Mouse (Mus musculus): ENCODE measurements around the gene Zfp652. TPM values are rescaled to one million over a fixed set of nuclear protein-coding genes. Genes with fewer than 3 reads are reported as not detected.

The Zfp652 gene
- polyA plus RNA-seq, 1 experiment: 18.2 TPM

- no peak overlapping the region for H3K4me3 ChIP-seq (ENCODE audit: extremely low read depth, insufficient read depth, insufficient read length)
- H3K4me1 ChIP-seq (ENCODE audit: control insufficient read depth, insufficient read depth, insufficient read length): no peaks in the 10 kb centered on the region
- no peak for TF ChIP-seq CTCF (IDR thresholded peaks at IDR 0.05; ENCODE audit: extremely low read depth, insufficient read depth, insufficient read length, insufficient replicate concordance)
- no peak for TF ChIP-seq POLR2A (IDR thresholded peaks at IDR 0.05; ENCODE audit: low read depth, low read length)
- H3K27me3 ChIP-seq (ENCODE audit: control insufficient read depth, insufficient read depth, low read length): no peaks in the 10 kb centered on the region
- WGBS: 95% methylated on average over 8 of the region's 8 CpGs
- H3K27ac ChIP-seq (ENCODE audit: insufficient read depth, low read length): no peak overlapping the region
- DNase-seq (ENCODE audit: low read depth in 1 of 2, low spot score in 2 of 2): no peak
- H3K36me3 ChIP-seq (ENCODE audit: control insufficient read depth, insufficient read depth, low read length): peaks cover 7% of the 10 kb centered on the region; the same call in 1 of the 2 replicates
Measured at GRCm38 (mm10) chr11:95771665-95772064, 59.2 kb downstream of the Zfp652 start.

DNA sequence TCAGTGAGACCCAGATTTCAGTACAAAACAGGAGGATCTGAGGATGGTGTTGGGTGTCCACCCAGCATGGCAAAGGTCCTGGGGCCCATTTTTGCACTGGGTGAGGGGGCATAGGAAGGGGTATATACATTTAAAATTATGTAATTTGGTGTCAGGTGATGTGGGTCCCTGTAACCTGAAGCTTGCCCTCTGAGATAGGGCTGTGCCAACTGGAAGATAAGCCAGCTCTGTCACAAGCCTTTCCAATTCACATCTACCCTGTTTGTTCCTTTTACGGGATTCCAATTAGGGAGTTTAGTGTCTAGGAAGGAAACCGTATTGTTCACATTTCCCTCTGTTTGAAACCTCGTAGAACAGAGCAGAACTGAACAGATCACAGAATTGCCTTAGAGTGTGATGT lies 60.8 kb downstream of the Zfp652 start:
- H3K4me3 ChIP-seq (ENCODE audit: extremely low read depth, insufficient read depth, insufficient read length): no peak overlapping the region
- 90% methylated on average over 3 of the region's 3 CpGs for WGBS
- no peaks in the 10 kb centered on the region for H3K27me3 ChIP-seq (ENCODE audit: control insufficient read depth, insufficient read depth, low read length)
- H3K27ac ChIP-seq (ENCODE audit: insufficient read depth, low read length): no peak overlapping the region
- peaks cover 6% of the 10 kb centered on the region; the same call in 1 of the 2 replicates for H3K36me3 ChIP-seq (ENCODE audit: control insufficient read depth, insufficient read depth, low read length)
- H3K4me1 ChIP-seq (ENCODE audit: control insufficient read depth, insufficient read depth, insufficient read length): no peaks in the 10 kb centered on the region
- DNase-seq (ENCODE audit: low read depth in 1 of 2, low spot score in 2 of 2): no peak
- TF ChIP-seq POLR2A (IDR thresholded peaks at IDR 0.05; ENCODE audit: low read depth, low read length) (no peak), CTCF (IDR thresholded peaks at IDR 0.05; ENCODE audit: extremely low read depth, insufficient read depth, insufficient read length, insufficient replicate concordance) (no peak)

- Histone ChIP-seq H3K36me3 (ENCODE audit: control insufficient read depth, insufficient read depth, low read length) (no peaks in the 10 kb centered on the region), H3K27ac (ENCODE audit: insufficient read depth, low read length) (peak overlapping the region; percentile 36; the same call in 1 of the 2 replicates), H3K4me3 (ENCODE audit: extremely low read depth, insufficient read depth, insufficient read length) (no peak overlapping the region), H3K4me1 (ENCODE audit: control insufficient read depth, insufficient read depth, insufficient read length) (no peaks in the 10 kb centered on the region), H3K27me3 (ENCODE audit: control insufficient read depth, insufficient read depth, low read length) (no peaks in the 10 kb centered on the region)
- no peak for TF ChIP-seq CTCF (IDR thresholded peaks at IDR 0.05; ENCODE audit: extremely low read depth, insufficient read depth, insufficient read length, insufficient replicate concordance)
- WGBS: 44% methylated on average over 17 of the region's 17 CpGs
- DNase-seq (ENCODE audit: low read depth in 1 of 2, low spot score in 2 of 2): no peak
Measured at GRCm38 (mm10) chr11:95777323-95778297, 65.1 kb downstream of the Zfp652 start.

DNA sequence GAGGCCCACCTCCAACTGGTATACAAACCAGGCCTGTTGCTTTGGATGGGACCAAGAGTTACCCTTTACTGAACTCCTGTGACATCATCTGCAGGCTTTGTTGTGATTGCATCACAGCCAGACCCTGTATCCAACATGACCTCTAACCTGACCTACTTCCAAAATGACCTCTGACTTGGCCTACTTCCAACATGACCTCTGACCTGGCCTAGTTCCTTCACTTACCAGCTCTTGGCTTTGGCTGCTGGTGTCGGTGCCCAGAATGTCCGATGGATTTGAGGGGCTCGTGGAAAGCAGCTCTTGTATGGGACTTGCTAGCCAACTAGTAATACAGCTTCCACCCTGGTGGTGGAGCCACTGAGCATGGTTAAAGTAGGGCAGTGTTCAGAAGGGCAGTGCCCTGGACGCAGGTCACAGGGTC lies 66.4 kb downstream of the Zfp652 start:
- Histone ChIP-seq H3K4me3 (ENCODE audit: extremely low read depth, insufficient read depth, insufficient read length) (no peak overlapping the region), H3K27ac (ENCODE audit: insufficient read depth, low read length) (no peak overlapping the region), H3K4me1 (ENCODE audit: control insufficient read depth, insufficient read depth, insufficient read length) (no peaks in the 10 kb centered on the region), H3K27me3 (ENCODE audit: control insufficient read depth, insufficient read depth, low read length) (no peaks in the 10 kb centered on the region), H3K36me3 (ENCODE audit: control insufficient read depth, insufficient read depth, low read length) (no peaks in the 10 kb centered on the region)
- DNase-seq (ENCODE audit: low read depth in 1 of 2, low spot score in 2 of 2): no peak
- WGBS: 86% methylated on average over 4 of the region's 4 CpGs
- no peak for TF ChIP-seq POLR2A (IDR thresholded peaks at IDR 0.05; ENCODE audit: low read depth, low read length)
- TF ChIP-seq CTCF (IDR thresholded peaks at IDR 0.05; ENCODE audit: extremely low read depth, insufficient read depth, insufficient read length, insufficient replicate concordance): no peak

- Histone ChIP-seq H3K4me1 (ENCODE audit: control insufficient read depth, insufficient read depth, insufficient read length) (no peaks in the 10 kb centered on the region), H3K4me3 (ENCODE audit: extremely low read depth, insufficient read depth, insufficient read length) (no peak overlapping the region), H3K27me3 (ENCODE audit: control insufficient read depth, insufficient read depth, low read length) (no peaks in the 10 kb centered on the region), H3K27ac (ENCODE audit: insufficient read depth, low read length) (no peak overlapping the region), H3K36me3 (ENCODE audit: control insufficient read depth, insufficient read depth, low read length) (no peaks in the 10 kb centered on the region)
- no peak for TF ChIP-seq CTCF (IDR thresholded peaks at IDR 0.05; ENCODE audit: extremely low read depth, insufficient read depth, insufficient read length, insufficient replicate concordance)
- no peak for TF ChIP-seq POLR2A (IDR thresholded peaks at IDR 0.05; ENCODE audit: low read depth, low read length)
- no peak for DNase-seq (ENCODE audit: low read depth in 1 of 2, low spot score in 2 of 2)
- 84% methylated on average over 4 of the region's 4 CpGs for WGBS
Measured at GRCm38 (mm10) chr11:95779366-95779765, 66.9 kb downstream of the Zfp652 start.

DNA sequence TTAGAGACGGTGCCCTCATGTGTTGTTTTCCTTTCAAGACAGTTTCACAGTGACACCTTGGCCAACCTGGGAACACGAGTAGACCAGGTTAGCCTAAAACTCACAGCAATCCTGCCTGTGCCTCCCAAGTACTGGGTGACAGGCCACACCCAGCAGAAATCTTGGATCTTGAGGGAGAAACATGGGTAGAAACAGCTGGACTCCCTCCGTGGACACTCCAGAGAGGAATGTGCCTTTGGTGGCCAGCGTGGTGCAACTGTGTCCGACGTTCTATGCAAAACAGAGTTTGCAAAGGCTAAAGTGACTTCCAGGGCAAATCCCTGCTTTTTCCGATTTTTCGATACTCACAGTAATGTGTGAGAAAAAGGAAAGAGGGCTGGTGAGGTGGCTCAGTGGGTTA lies 68.0 kb downstream of the Zfp652 start:
- WGBS: 96% methylated on average over 8 of the region's 8 CpGs
- no peaks in the 10 kb centered on the region for H3K4me1 ChIP-seq (ENCODE audit: control insufficient read depth, insufficient read depth, insufficient read length)
- H3K27ac ChIP-seq (ENCODE audit: insufficient read depth, low read length): no peak overlapping the region
- H3K27me3 ChIP-seq (ENCODE audit: control insufficient read depth, insufficient read depth, low read length): no peaks in the 10 kb centered on the region
- H3K36me3 ChIP-seq (ENCODE audit: control insufficient read depth, insufficient read depth, low read length): no peaks in the 10 kb centered on the region
- no peak overlapping the region for H3K4me3 ChIP-seq (ENCODE audit: extremely low read depth, insufficient read depth, insufficient read length)
- TF ChIP-seq POLR2A (IDR thresholded peaks at IDR 0.05; ENCODE audit: low read depth, low read length): no peak
- no peak for TF ChIP-seq CTCF (IDR thresholded peaks at IDR 0.05; ENCODE audit: extremely low read depth, insufficient read depth, insufficient read length, insufficient replicate concordance)
- DNase-seq (ENCODE audit: low read depth in 1 of 2, low spot score in 2 of 2): no peak

GRCm38 (mm10) chr11:95781557-95781956 lies 69.1 kb downstream of the Zfp652 start:
- no peaks in the 10 kb centered on the region for H3K36me3 ChIP-seq (ENCODE audit: control insufficient read depth, insufficient read depth, low read length)
- WGBS: 94% methylated on average over 11 of the region's 11 CpGs
- H3K27ac ChIP-seq (ENCODE audit: insufficient read depth, low read length): no peak overlapping the region
- no peak overlapping the region for H3K4me3 ChIP-seq (ENCODE audit: extremely low read depth, insufficient read depth, insufficient read length)
- no peaks in the 10 kb centered on the region for H3K4me1 ChIP-seq (ENCODE audit: control insufficient read depth, insufficient read depth, insufficient read length)
- no peaks in the 10 kb centered on the region for H3K27me3 ChIP-seq (ENCODE audit: control insufficient read depth, insufficient read depth, low read length)
- TF ChIP-seq POLR2A (IDR thresholded peaks at IDR 0.05; ENCODE audit: low read depth, low read length) (no peak), CTCF (IDR thresholded peaks at IDR 0.05; ENCODE audit: extremely low read depth, insufficient read depth, insufficient read length, insufficient replicate concordance) (no peak)
- no peak for DNase-seq (ENCODE audit: low read depth in 1 of 2, low spot score in 2 of 2)
